Mouse (Mus musculus) right cerebral cortex, adult 18-20 months (tissue): ENCODE data around the gene Rps5.
A peak's percentile ranks its signal among the peaks of the same experiment; 100 is the strongest.
"Not testable (repeated sequence)": the region's sequence is repeated elsewhere in the genome, so short reads cannot be mapped to it uniquely, and the experiment has no call there.

ENCODE experiments used
- DNase-seq: peaks from one replicate; pipeline ENCODE4 v3.0.0; 2022; ENCODE audit warnings: mixed read lengths

Rps5 gene

GRCm38 (mm10) chr7:12927693-12928589 is 5.9 kb downstream of the Rps5 start:
- peak; percentile 52 for DNase-seq

GRCm38 (mm10) chr7:12933615-12934140 is 11.6 kb downstream of the Rps5 start:
- no peak for DNase-seq

- DNase-seq = no peak
Observed at GRCm38 (mm10) chr7:12934808-12935207, 12.7 kb downstream of the Rps5 start.

GRCm38 (mm10) chr7:12937254-12937803 is 15.2 kb downstream of the Rps5 start:
- not testable (repeated sequence) for DNase-seq

GRCm38 (mm10) chr7:12940599-12940998 is 18.5 kb downstream of the Rps5 start:
- no peak for DNase-seq

- no peak for DNase-seq
Observed at GRCm38 (mm10) chr7:12943488-12943887, 21.4 kb downstream of the Rps5 start.

- DNase-seq = peak; percentile 98
Observed at GRCm38 (mm10) chr7:12949032-12949871, 27.2 kb downstream of the Rps5 start.

- no peak for DNase-seq
Observed at GRCm38 (mm10) chr7:12949872-12950229, 27.8 kb downstream of the Rps5 start.

- DNase-seq = no peak
Observed at GRCm38 (mm10) chr7:12954896-12955295, 32.8 kb downstream of the Rps5 start.

- no peak for DNase-seq
Observed at GRCm38 (mm10) chr7:12957511-12957910, 35.4 kb downstream of the Rps5 start.

GRCm38 (mm10) chr7:12958948-12959347 is 36.9 kb downstream of the Rps5 start:
- no peak for DNase-seq

- DNase-seq = no peak
Observed at GRCm38 (mm10) chr7:12959718-12960117, 37.6 kb downstream of the Rps5 start.

- DNase-seq = peak; percentile 60
Observed at GRCm38 (mm10) chr7:12961511-12962141, 39.5 kb downstream of the Rps5 start.

GRCm38 (mm10) chr7:12965678-12966091 is 43.6 kb downstream of the Rps5 start, which contains the start of gene Zfp324:
Gene Zfp324 (plus strand): TSS chr7:12965838.
- DNase-seq = peak; percentile 95

- DNase-seq = peak; percentile 43
Observed at GRCm38 (mm10) chr7:12966104-12966845, 44.2 kb downstream of the Rps5 start.

GRCm38 (mm10) chr7:12970906-12971305 is 48.8 kb downstream of the Rps5 start:
- no peak for DNase-seq
